Mouse (Mus musculus): ENCODE data around the gene Tifab.

DNA sequence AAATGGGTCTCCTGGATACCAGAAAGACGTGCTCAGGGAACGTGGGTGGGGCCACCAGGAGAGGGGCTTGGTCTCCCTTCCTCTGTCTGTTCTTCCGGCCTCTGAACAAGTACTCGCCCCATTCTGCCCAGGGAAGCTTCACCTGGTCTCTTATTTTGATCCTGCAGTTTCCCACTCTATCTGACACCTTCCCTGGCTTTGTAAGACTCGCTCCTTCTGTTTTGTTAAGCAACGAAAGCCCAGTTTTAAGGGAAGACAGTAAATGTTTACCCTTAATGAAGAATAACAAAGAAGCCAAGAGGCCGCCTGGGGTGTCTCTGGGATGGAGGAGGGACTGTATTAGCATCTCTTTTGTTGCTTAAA, 35.6 kb downstream of the Tifab start:
- no peak for TF ChIP-seq MAFK (IDR thresholded peaks at IDR 0.05; ENCODE audit: insufficient read depth, low read depth, low read length)
- TF ChIP-seq ZNF384 (IDR thresholded peaks at IDR 0.05; ENCODE audit: low read depth, low read length), result no peak
- TF ChIP-seq HCFC1 (IDR thresholded peaks at IDR 0.05; ENCODE audit: borderline replicate concordance, insufficient read depth, low read length), result no peak
- TF ChIP-seq CHD2 (IDR thresholded peaks at IDR 0.05; ENCODE audit: low read depth, low read length), result no peak

Data from ES-E14 (cell line).